Mouse (Mus musculus): ENCODE results near the gene Plekha5. TPM values are rescaled to one million over a fixed set of nuclear protein-coding genes. Genes with fewer than 3 reads are reported as not detected.

Gene Plekha5
- polyA plus RNA-seq (2015; fragmentation: Illumina TruSeq; extraction: RNeasy Lipid Tissue Mini Kit (QIAGEN cat#74804); ENCODE audit: insufficient read depth, low replicate concordance): 36.8 TPM

GRCm38 (mm10) chr6:140423846-140424200 lies at the start of gene Plekha5:
Plekha5 (plus strand) TSS chr6:140424054.

GRCm38 (mm10) chr6:140622391-140623225 lies 198.8 kb downstream of the Plekha5 start, which contains the start of gene Aebp2:
Aebp2 (plus strand) TSS chr6:140622663.

Other genes starting within 250 kb of the Plekha5 start
- 102 TPM for gene Aebp2, start 198.6 kb downstream of the Plekha5 start, polyA plus RNA-seq (2015; fragmentation: Illumina TruSeq; extraction: RNeasy Lipid Tissue Mini Kit (QIAGEN cat#74804); ENCODE audit: insufficient read depth, low replicate concordance)